Mouse (Mus musculus) fat pad, adult 2 months (tissue): Measurements from ENCODE around the gene Dock8.

Experiments
- DNase-seq: peaks from one replicate; pipeline ENCODE4 v3.0.0-alpha.2; 2011; ENCODE audit warnings: low read depth, low spot score; ENCODE audit errors: extremely low read depth

Dock8 gene

GRCm38 (mm10) chr19:25176746-25177145 lies 177.4 kb downstream of the Dock8 start:
- DNase-seq: no peak

- no peak for DNase-seq
Measured at GRCm38 (mm10) chr19:25180024-25180423, 180.7 kb downstream of the Dock8 start.

- DNase-seq: no peak
Measured at GRCm38 (mm10) chr19:25180547-25180946, 181.2 kb downstream of the Dock8 start.

- no peak for DNase-seq
Measured at GRCm38 (mm10) chr19:25184076-25184475, 184.7 kb downstream of the Dock8 start.

GRCm38 (mm10) chr19:25186316-25186715 lies 187.0 kb downstream of the Dock8 start:
- no peak for DNase-seq

GRCm38 (mm10) chr19:25187681-25188080 lies 188.3 kb downstream of the Dock8 start:
- DNase-seq: no peak

GRCm38 (mm10) chr19:25193751-25194150 lies 194.4 kb downstream of the Dock8 start:
- DNase-seq: no peak

- no peak for DNase-seq
Measured at GRCm38 (mm10) chr19:25200081-25200860, 200.9 kb downstream of the Dock8 start.

- no peak for DNase-seq
Measured at GRCm38 (mm10) chr19:25203077-25203476, 203.7 kb downstream of the Dock8 start.

- no peak for DNase-seq
Measured at GRCm38 (mm10) chr19:25206969-25207368, 207.6 kb downstream of the Dock8 start.

GRCm38 (mm10) chr19:25207731-25208361 lies 208.5 kb downstream of the Dock8 start:
- DNase-seq: peak; percentile 54

- DNase-seq: no peak
Measured at GRCm38 (mm10) chr19:25208596-25209110, 209.3 kb downstream of the Dock8 start.

GRCm38 (mm10) chr19:25220611-25221010 lies 221.3 kb downstream of the Dock8 start:
- no peak for DNase-seq

- DNase-seq: no peak
Measured at GRCm38 (mm10) chr19:25221964-25222640, 222.8 kb downstream of the Dock8 start.

GRCm38 (mm10) chr19:25230058-25230974 lies 231.0 kb downstream of the Dock8 start:
- DNase-seq: no peak

- DNase-seq: no peak
Measured at GRCm38 (mm10) chr19:25230975-25231334, 231.6 kb downstream of the Dock8 start.

GRCm38 (mm10) chr19:25232032-25232431 lies 232.7 kb downstream of the Dock8 start:
- no peak for DNase-seq

GRCm38 (mm10) chr19:25236596-25237491 lies 237.5 kb downstream of the Dock8 start, which contains the start of gene Kank1:
Kank1 (plus strand) TSS chr19:25236975.
- no peak for DNase-seq

GRCm38 (mm10) chr19:25237492-25238040 lies 238.2 kb downstream of the Dock8 start:
- no peak for DNase-seq
